In the genomic region with DNA sequence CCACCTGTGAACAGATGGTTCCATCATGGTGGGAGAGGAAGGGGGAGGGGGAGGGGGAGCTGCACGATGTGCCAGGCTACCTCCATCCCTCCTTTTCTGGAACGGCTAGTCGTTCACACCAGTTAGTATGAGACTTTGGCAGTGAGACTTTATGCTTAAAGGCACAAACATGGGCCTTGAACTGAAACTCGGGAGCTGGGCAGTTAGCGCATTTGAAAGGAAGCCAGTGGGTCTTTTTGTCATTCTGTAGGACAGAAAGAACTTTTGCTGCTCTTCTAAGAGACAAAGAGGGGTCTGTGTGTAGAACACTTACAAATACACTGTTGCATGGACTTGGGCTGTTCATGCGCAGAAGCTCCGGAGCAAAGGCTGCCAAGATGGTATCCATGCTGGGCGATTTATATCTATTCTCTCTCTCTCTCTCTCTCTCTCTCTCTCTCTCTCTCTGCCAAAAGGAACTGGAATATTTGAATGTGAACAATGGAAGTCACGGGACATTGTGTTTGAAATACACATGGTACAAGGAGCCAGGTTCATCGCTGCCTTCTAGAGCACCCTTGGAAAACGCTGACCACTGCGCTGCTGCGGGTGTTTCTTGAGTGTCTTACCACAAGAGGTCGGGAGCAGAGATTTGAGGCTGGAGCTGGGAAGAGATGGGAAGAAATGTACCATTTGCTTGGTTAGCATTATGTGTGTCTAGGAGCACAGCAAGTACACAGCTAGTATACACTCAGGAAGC, we compare ENCODE assay signal across 21 mouse cellular contexts. TPM values are rescaled to one million over a fixed set of nuclear protein-coding genes. Genes with fewer than 3 reads are reported as not detected.
DNase-seq lines count a peak whose midpoint lies in the region; TF ChIP-seq lines count a peak whose summit lies in the region.
"Had no signal": no experiment of that assay in that cellular context is flagged by ENCODE, and none has a peak within 500 bp of the region (broad histone marks: within the 10 kb centered on the region; RNA-seq: fewer than 3 reads in every experiment).

No protein-coding gene starts in this region.

- H3K4me3 ChIP-seq in heart, adult 2 months = no peak overlapping the region
- H3K4me3 ChIP-seq: embryonic facial prominence, embryonic 15.5 days had no signal

- TF ChIP-seq CTCF in heart, adult 2 months (IDR thresholded peaks at IDR 0.05) = no peak

- H3K36me3 ChIP-seq in heart, adult 2 months (ENCODE audit: control insufficient read depth, insufficient read depth, low read length) = no peaks in the 10 kb centered on the region
- H3K36me3 ChIP-seq: embryonic facial prominence, embryonic 15.5 days had no signal

- DNase-seq in cerebellum, adult 9-10 months = peak; percentile 32
- DNase-seq in cerebellum, postnatal 36 days = no peak
- peak; percentile 88 for DNase-seq in heart, adult 11 months
- DNase-seq in heart, adult 2 months = no peak
- peak; percentile 79 for DNase-seq in left cerebral cortex, postnatal 4 days
- no peak for DNase-seq in left cerebral cortex, adult 8-10 months (ENCODE audit: low spot score in 2 of 2)
- peak; percentile 8 for DNase-seq in layer of hippocampus, adult 9-10 months (ENCODE audit: low spot score)
- DNase-seq in ovary, postnatal 10 days (ENCODE audit: low spot score) = no peak
- DNase-seq: adrenal gland, adult 8-10 months; gastrocnemius, postnatal 10 days; heart, postnatal 36 days; kidney, adult 9 months; lung, embryonic 14.5 days; thymus, postnatal 4 days had no signal

- peaks cover 4% of the 10 kb centered on the region for H3K4me1 ChIP-seq in heart, adult 2 months (ENCODE audit: control insufficient read depth, insufficient read depth, low read length)
- H3K4me1 ChIP-seq: embryonic facial prominence, embryonic 15.5 days had no signal

- intact Hi-C loops in heart, adult 2 months (cut with DNase I) = no loop called here
- intact Hi-C loops in left cerebral cortex, postnatal 4 days (cut with DNase I) = no loop called here

- no peak for TF ChIP-seq POLR2A in heart, adult 2 months (IDR thresholded peaks at IDR 0.05; ENCODE audit: insufficient read depth, low read depth, low read length)

- no peaks in the 10 kb centered on the region for H3K79me2 ChIP-seq in heart, adult 2 months (replicated peaks; ENCODE audit: control insufficient read depth, insufficient read depth, low read length)

- H3K9ac ChIP-seq in heart, adult 2 months (ENCODE audit: low read depth, low read length) = no peak overlapping the region
- H3K9ac ChIP-seq: embryonic facial prominence, embryonic 15.5 days; lung, embryonic 14.5 days had no signal

- WGBS in heart, adult 2 months = 76% methylated on average over 14 of the region's 14 CpGs

- no peaks in the 10 kb centered on the region for H3K27me3 ChIP-seq in heart, adult 2 months (ENCODE audit: control insufficient read depth, insufficient read depth, low read length)
- H3K27me3 ChIP-seq: embryonic facial prominence, embryonic 15.5 days had no signal

- no peak for TF ChIP-seq EP300 in heart, adult 2 months (IDR thresholded peaks at IDR 0.05; ENCODE audit: insufficient read depth, low read depth, low read length)

- no peak overlapping the region for H3K27ac ChIP-seq in heart, adult 2 months
- H3K27ac ChIP-seq: embryonic facial prominence, embryonic 15.5 days; stomach, postnatal 0 days had no signal

RNA-seq across cellular contexts. Expression of a gene that starts 31.0 kb away (rescaled TPM):
- total RNA-seq in heart, adult 2 months (2021) = 1 to 10 TPM; 9.1 to 9.2 TPM
- polyA plus RNA-seq in heart, adult 2 months (2012; rRNA removed) = 1.9 and 4.7 TPM in 2 replicates
- not detected for total RNA-seq in left cerebral cortex, postnatal 4 days (2021)
- total RNA-seq in left cerebral cortex, adult 8-10 months (2022) = not detected
- total RNA-seq: adrenal gland, adult 8-10 months; layer of hippocampus, adult 18-20 months; left cerebral cortex, postnatal 25 days; megakaryocyte progenitor cell, adult 5-6 weeks had no signal
- polyA plus RNA-seq: cortical plate, adult 2 months; embryonic facial prominence, embryonic 15.5 days; liver, embryonic 11.5 days; lung, embryonic 14.5 days had no signal

RNA-seq across cellular contexts. Expression of a gene that starts 53.4 kb away (rescaled TPM):
- under 1 TPM; 0.20 to 0.26 TPM for total RNA-seq in heart, adult 2 months (2021)
- polyA plus RNA-seq in heart, adult 2 months (2012; rRNA removed) = 0.35 and 0.47 TPM in 2 replicates
- under 1 TPM; 0.28 to 0.76 TPM for total RNA-seq in left cerebral cortex, postnatal 4 days (2021)
- under 1 TPM in 2 of 4 experiments, not detected in 2; 0.17 to 0.32 TPM for total RNA-seq in left cerebral cortex, adult 8-10 months (2022)

Comparison
In these comparisons a context has a peak if more than half of its experiments do, and no peak if none do; other contexts are left out.
1. DNase-seq: peak in cerebellum, adult 9-10 months (single experiment), heart, adult 11 months (single experiment), left cerebral cortex, postnatal 4 days (single experiment) and layer of hippocampus, adult 9-10 months (single experiment); none in cerebellum, postnatal 36 days (0 of 2), heart, adult 2 months (0 of 2), left cerebral cortex, adult 8-10 months (0 of 2) and ovary, postnatal 10 days (single experiment).
2. RNA of a gene that starts 31.0 kb away (total RNA-seq): 9.1 to 9.2 TPM in heart, adult 2 months; not detected in left cerebral cortex, postnatal 4 days and not detected in left cerebral cortex, adult 8-10 months; every median in the first group is over 10 times any median in the second.